Mouse (Mus musculus) myocyte (in vitro differentiated cells): ENCODE data around the gene Gm21317. TPM values are rescaled to one million over a fixed set of nuclear protein-coding genes. Genes with fewer than 3 reads are reported as not detected.
"Not testable (repeated sequence)": the region's sequence is repeated elsewhere in the genome, so short reads cannot be mapped to it uniquely, and the experiment has no call there.

Experiments
- H3K27me3 ChIP-seq: one replicate; pipeline ENCODE4 v1.6.1; 2011; ENCODE audit not compliant: control insufficient read depth, insufficient read depth, insufficient read length
- H3K36me3 ChIP-seq: one replicate; pipeline ENCODE4 v1.6.1; 2011; ENCODE audit not compliant: control insufficient read depth, insufficient read depth
- H3K4me2 ChIP-seq: one replicate; pipeline ENCODE4 v1.6.1; 2011; ENCODE audit warnings: low read depth, control low read depth
- H3K4me3 ChIP-seq: one replicate; pipeline ENCODE4 v1.5.1; 2011; ENCODE audit warnings: mild to moderate bottlenecking, control low read depth, moderate library complexity
- H3K79me2 ChIP-seq: one replicate; pipeline ENCODE4 v1.6.1; 2011; ENCODE audit not compliant: control insufficient read depth, insufficient read depth
- H3ac ChIP-seq: one replicate; pipeline ENCODE4 v1.6.1; 2011; ENCODE audit not compliant: control insufficient read depth, insufficient read length
- polyA plus RNA-seq: library from polyadenylated mRNA; unstranded; fragments of >200 nt; fragmentation: generic; extraction: Trizol; gene quantifications from one replicate; pipeline ENCODE4 v1.2.1, GENCODE M21; 2012; ENCODE audit warnings: missing spikeins

The Gm21317 gene
- not detected for polyA plus RNA-seq

- not testable (repeated sequence) for H3K4me2 ChIP-seq, H3K27me3 ChIP-seq, H3K79me2 ChIP-seq, H3ac ChIP-seq, H3K4me3 ChIP-seq, H3K36me3 ChIP-seq
Measured at GRCm38 (mm10) chrY:82224927-82225326, at the start of gene Gm21317. Gene Gm21317, plus strand, starts transcription at chrY:82225227.
